Mouse (Mus musculus): ENCODE results near the gene Camkv. TPM values are rescaled to one million over a fixed set of nuclear protein-coding genes. Genes with fewer than 3 reads are reported as not detected.

The Camkv gene
- polyA plus RNA-seq, 1 experiment from 2014 or later, result 18.9 TPM

DNA sequence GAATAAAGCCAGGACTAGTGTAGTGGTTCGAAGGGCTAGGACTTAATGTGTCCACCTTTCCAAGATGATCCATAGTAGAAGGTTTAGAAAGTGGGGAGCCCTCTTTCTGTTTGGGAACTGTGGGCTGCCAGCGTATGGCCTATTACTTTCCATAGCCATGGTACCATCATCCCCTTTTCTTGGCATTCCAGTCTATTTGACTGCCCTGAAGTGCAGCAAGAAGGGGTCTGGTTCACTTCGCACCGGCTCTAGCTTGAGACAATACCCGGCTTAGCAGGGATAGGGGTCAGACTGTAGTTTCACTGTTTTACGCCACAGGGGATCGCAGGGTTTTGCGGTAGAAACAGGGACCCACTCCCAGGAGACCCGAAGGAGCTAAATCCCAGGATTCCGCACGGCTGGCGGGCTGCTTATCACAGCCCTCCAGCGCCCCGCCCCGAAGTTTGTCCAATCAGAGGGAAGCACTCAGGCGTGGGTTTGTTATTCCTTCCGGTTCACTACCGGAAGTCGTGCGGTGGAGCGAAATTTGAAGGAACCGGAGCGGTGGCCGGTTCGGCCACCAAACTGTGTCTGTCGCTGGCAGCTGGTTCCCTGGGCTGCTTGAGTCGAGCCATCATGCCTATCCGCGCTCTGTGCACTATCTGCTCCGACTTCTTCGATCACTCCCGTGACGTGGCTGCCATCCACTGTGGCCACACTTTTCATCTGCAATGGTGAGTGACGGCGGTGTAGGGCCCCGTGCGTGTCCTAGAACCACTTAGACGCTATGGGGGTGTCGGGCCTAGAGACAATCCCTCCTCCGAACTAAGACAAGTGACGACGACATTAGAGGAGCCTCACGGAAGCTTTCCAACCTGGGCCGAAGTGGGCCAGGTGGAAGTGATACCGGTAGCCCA lies 15.2 kb downstream of the Camkv start:
- no peaks in the 10 kb centered on the region for H3K27me3 ChIP-seq
- H3K9me3 ChIP-seq, result no peaks in the 10 kb centered on the region
- peak; percentile 97 for ATAC-seq
- WGBS, result 14% methylated on average over 45 of the region's 45 CpGs
- peak overlapping the region; percentile 85 for H3K27ac ChIP-seq
- peak overlapping the region; percentile 73 for H3K9ac ChIP-seq (replicated peaks)
- H3K4me2 ChIP-seq (replicated peaks), result peak overlapping the region; percentile 86
- peaks cover 16% of the 10 kb centered on the region for H3K4me1 ChIP-seq (replicated peaks)
- H3K36me3 ChIP-seq, result no peaks in the 10 kb centered on the region
- peak overlapping the region; percentile 64 for H3K4me3 ChIP-seq (replicated peaks)

DNA sequence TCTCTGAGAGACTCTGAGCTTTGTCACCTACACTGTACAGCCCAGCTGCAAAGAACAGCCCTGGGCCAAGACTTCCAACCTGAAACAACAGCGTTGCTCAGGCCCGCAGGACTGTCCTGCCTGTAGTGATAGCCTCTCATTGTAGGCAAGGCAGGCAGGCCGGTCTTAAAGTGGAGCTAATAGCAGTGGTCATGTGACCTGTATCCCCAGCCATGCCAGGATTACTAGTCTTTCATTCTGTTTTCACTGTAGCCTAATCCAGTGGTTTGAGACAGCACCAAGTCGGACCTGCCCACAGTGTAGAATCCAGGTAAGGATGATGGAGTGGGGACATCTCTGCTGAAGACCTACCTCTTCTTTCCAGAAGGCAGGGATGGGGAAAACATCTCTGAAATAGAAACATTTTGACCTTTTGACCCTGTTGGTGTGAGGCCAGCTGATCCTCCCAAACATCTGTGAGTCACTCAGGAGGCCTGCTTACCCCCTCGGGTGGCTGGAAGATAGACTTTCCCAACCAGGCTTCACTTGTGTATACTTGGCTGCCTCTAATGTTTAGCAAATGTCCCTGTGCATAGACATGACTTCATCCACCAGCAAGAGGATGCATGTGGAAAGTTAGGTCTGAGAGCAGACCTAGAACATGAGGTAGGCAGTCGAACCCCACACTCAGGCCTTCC lies 20.3 kb downstream of the Camkv start:
- Histone ChIP-seq H3K9ac (replicated peaks) (no peak overlapping the region), H3K4me1 (replicated peaks) (peaks cover 22% of the 10 kb centered on the region), H3K9me3 (no peaks in the 10 kb centered on the region), H3K36me3 (peaks cover 8% of the 10 kb centered on the region; the same call in 1 of the 2 replicates), H3K27ac (no peak overlapping the region), H3K4me2 (replicated peaks) (no peak overlapping the region), H3K27me3 (no peaks in the 10 kb centered on the region), H3K4me3 (replicated peaks) (no peak overlapping the region)
- no peak for ATAC-seq
- WGBS, result 83% methylated on average over 6 of the region's 6 CpGs

DNA sequence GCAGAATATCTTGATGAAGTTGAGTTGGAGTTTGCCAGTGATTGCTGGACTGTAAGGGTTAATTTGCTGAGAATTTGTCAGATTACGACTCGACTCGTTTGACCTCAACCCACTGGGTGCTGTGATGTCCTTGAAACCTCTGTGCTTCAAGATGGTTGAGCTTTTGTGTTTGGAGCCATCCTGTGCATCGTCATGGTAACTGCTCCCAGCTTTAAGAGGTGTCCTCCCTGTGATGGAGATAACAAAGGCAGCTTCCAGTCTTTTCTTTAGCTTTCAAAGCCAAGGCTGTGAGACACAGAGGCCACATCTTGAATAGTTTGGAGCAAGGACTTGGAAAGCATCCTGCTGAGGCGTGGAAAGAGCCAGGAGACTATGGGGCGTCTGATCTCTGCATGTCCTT lies 21.7 kb downstream of the Camkv start:
- Histone ChIP-seq H3K4me3 (replicated peaks) (no peak overlapping the region), H3K36me3 (peaks cover 9% of the 10 kb centered on the region; the same call in 1 of the 2 replicates), H3K4me1 (replicated peaks) (peaks cover 24% of the 10 kb centered on the region), H3K9me3 (no peaks in the 10 kb centered on the region), H3K27ac (no peak overlapping the region), H3K27me3 (no peaks in the 10 kb centered on the region), H3K4me2 (replicated peaks) (no peak overlapping the region), H3K9ac (replicated peaks) (no peak overlapping the region)
- ATAC-seq, result no peak
- 21% methylated on average over 6 of the region's 6 CpGs for WGBS

DNA sequence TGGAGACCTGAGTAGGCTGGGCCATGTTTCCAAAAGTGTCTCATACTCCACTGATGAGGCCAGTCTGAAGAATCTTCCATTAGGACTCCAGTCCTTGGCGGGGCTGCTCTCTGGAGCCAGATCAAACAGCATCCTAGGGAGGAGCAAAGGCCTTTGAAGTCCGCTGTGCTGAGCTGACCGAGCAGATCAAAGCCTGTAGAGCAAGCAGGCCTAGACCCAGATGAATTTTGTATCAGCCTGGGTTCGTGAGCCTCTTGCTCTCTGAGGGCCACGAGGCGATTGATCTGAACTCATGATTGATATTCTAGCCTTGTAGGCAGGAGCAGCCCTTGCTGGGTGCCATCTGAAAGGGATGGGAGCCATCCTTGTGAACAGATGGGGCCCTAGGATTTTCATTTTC lies 24.4 kb downstream of the Camkv start:
- Histone ChIP-seq H3K4me2 (replicated peaks) (no peak overlapping the region), H3K4me1 (replicated peaks) (peaks cover 26% of the 10 kb centered on the region), H3K27me3 (no peaks in the 10 kb centered on the region), H3K36me3 (peaks cover 11% of the 10 kb centered on the region; the same call in 1 of the 2 replicates), H3K4me3 (replicated peaks) (no peak overlapping the region), H3K27ac (peak overlapping the region; percentile 83; the same call in 1 of the 2 replicates), H3K9ac (replicated peaks) (no peak overlapping the region; the same call in 1 of the 2 replicates), H3K9me3 (no peaks in the 10 kb centered on the region)
- WGBS, result 56% methylated on average over 6 of the region's 6 CpGs
- ATAC-seq, result 0 out of 2 replicates have a peak, but pooled peaks have one; percentile 24

DNA sequence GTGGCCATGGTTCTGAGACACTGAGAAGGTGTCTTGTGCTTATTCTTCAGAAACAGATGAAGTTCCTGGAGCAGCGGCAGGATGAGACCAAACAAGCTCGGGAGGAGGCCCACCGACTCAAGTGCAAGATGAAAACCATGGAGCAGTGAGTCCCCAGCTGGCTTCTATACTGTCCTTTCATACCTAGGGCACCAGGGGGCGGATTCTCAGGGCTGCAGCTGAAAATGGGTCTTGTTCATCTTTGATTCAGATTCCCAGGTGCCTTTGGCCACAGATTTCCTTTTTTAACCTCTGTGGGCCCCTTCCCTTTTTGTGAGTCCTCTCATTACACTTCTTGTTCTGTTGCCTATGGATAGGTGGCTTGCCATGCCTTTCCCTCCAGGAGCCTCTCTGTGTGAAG lies 25.5 kb downstream of the Camkv start:
- H3K27me3 ChIP-seq, result no peaks in the 10 kb centered on the region
- H3K9ac ChIP-seq (replicated peaks), result peak overlapping the region; percentile 24; the same call in 1 of the 2 replicates
- 70% methylated on average over 4 of the region's 4 CpGs for WGBS
- no peak for ATAC-seq
- no peak overlapping the region for H3K4me3 ChIP-seq (replicated peaks)
- H3K4me2 ChIP-seq (replicated peaks), result peak overlapping the region; percentile 36
- H3K27ac ChIP-seq, result peak overlapping the region; percentile 83
- peaks cover 11% of the 10 kb centered on the region; the same call in 1 of the 2 replicates for H3K36me3 ChIP-seq
- H3K4me1 ChIP-seq (replicated peaks), result peaks cover 26% of the 10 kb centered on the region
- H3K9me3 ChIP-seq, result no peaks in the 10 kb centered on the region

DNA sequence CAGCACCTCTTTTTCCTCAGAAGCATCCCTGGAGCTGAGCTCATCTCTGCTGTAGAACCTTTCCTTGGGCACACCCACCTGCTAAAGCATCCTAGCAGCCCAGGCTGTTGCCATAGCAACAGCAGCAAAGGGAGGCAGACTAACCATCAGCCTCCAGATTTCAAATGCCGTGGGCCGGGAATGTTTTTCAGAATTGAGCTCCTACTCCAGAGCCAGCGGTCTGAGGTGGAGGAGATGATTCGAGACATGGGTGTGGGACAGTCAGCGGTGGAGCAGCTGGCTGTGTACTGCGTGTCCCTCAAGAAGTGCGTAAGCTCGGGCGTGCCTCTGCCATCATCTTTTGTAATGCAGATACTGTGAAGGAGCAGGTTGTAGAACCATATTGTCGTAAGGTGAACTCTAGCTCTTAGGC lies 25.9 kb downstream of the Camkv start:
- peak; percentile 59 for ATAC-seq

DNA sequence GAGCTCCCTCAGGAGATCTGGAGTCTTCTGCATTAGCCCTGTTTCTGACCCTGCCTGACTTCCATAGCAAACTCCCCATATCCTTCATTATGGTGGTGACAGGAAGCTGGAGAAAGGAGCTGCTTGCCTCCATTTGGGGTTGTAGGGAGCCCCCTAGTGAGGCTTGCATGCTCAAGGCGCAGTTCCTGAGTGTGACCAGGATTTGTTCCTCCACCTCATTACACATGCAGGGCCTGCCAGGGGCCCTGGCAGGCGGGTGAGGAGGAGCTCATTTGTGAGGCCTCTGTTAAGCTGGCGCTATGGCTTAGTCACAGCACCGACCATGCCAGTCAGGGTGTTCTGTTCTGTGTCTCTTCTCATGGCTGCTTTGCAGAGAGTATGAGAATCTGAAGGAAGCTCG lies 26.4 kb downstream of the Camkv start:
- H3K27ac ChIP-seq, result peak overlapping the region; percentile 83
- no peaks in the 10 kb centered on the region for H3K27me3 ChIP-seq
- WGBS, result 40% methylated on average over 5 of the region's 5 CpGs
- peak overlapping the region; percentile 36 for H3K4me2 ChIP-seq (replicated peaks)
- H3K4me1 ChIP-seq (replicated peaks), result peaks cover 26% of the 10 kb centered on the region
- 0 out of 2 replicates have a peak, but pooled peaks have one; percentile 21 for ATAC-seq
- H3K36me3 ChIP-seq, result peaks cover 11% of the 10 kb centered on the region; the same call in 1 of the 2 replicates
- no peaks in the 10 kb centered on the region for H3K9me3 ChIP-seq
- no peak overlapping the region for H3K4me3 ChIP-seq (replicated peaks)
- peak overlapping the region; percentile 24; the same call in 1 of the 2 replicates for H3K9ac ChIP-seq (replicated peaks)

More for the DNA sequence above, 25.9 kb downstream of the Camkv start:
- Histone ChIP-seq H3K36me3 (peaks cover 11% of the 10 kb centered on the region; the same call in 1 of the 2 replicates), H3K9ac (replicated peaks) (peak overlapping the region; percentile 24; the same call in 1 of the 2 replicates), H3K4me2 (replicated peaks) (peak overlapping the region; percentile 36), H3K27me3 (no peaks in the 10 kb centered on the region), H3K4me1 (replicated peaks) (peaks cover 26% of the 10 kb centered on the region), H3K9me3 (no peaks in the 10 kb centered on the region), H3K27ac (peak overlapping the region; percentile 83), H3K4me3 (replicated peaks) (no peak overlapping the region)
- WGBS, result 65% methylated on average over 10 of the region's 10 CpGs

DNA sequence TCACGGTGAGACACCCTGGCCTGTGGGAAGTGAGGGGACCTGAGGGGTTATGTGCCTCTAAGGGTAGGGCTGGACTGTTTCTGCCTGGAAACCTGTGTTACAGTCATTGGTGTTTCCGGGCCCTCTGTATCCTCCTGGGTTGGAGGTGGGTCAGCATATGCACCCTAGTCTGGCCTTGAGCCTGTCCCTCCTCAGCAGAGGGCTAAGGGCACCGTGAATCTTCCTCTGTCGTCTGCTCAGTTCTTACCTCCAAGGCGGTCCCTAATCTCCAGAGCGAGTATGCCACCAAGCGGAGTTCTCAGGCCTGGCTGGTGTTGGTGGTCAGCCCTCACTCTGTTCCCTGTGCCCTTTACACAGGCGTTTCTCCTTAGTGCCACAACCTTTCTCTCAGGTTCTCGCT lies 27.4 kb downstream of the Camkv start:
- H3K9ac ChIP-seq (replicated peaks), result no peak overlapping the region
- ATAC-seq, result no peak
- H3K36me3 ChIP-seq, result peaks cover 11% of the 10 kb centered on the region; the same call in 1 of the 2 replicates
- H3K9me3 ChIP-seq, result no peaks in the 10 kb centered on the region
- H3K27me3 ChIP-seq, result no peaks in the 10 kb centered on the region
- H3K4me1 ChIP-seq (replicated peaks), result peaks cover 23% of the 10 kb centered on the region
- H3K4me3 ChIP-seq (replicated peaks), result no peak overlapping the region
- 92% methylated on average over 9 of the region's 9 CpGs for WGBS
- H3K27ac ChIP-seq, result no peak overlapping the region
- no peak overlapping the region for H3K4me2 ChIP-seq (replicated peaks)

DNA sequence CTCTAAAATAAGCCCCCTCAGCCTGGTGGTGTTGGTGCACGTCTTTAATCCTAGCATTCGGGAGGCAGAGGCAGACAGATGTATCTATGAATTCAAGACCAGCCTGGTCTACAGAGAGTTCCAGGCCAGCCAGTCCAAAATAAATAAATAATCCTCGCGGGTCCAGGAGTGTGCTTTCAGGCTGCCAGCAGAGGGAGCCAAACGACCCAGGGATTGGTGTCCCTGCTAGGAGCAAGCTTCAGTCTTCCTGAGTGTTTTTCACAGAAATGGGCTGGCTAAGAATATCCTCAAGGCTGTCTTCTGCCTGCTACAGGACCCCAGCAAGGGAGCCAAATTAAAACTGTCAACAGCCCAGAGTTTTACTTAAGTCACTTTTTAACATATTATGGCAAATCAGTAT lies 28.2 kb downstream of the Camkv start:
- no peaks in the 10 kb centered on the region for H3K9me3 ChIP-seq

DNA sequence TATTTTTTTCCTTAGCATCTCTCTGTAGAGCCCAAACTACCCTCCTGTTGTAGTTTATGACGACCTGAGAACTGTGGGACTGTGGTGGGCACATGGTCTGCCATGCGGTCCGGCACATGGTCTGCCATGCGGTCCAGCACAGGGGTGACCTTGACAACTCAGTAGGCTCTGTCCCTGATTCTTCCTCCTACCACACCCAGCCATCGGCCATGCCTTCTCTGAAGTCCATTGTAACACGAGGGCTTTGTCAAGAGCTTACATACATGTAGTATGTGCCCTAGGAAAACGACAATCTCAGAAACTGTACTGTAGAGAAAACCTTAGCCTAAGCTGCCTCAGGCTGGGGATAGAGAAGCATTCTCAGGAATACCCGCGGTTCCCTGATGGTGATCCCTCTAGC lies 29.2 kb downstream of the Camkv start:
- Histone ChIP-seq H3K4me1 (replicated peaks) (peaks cover 23% of the 10 kb centered on the region), H3K4me3 (replicated peaks) (no peak overlapping the region), H3K4me2 (replicated peaks) (no peak overlapping the region), H3K27ac (no peak overlapping the region), H3K27me3 (no peaks in the 10 kb centered on the region), H3K9me3 (no peaks in the 10 kb centered on the region), H3K36me3 (peaks cover 17% of the 10 kb centered on the region), H3K9ac (replicated peaks) (no peak overlapping the region)
- no peak for ATAC-seq
- WGBS, result 93% methylated on average over 9 of the region's 9 CpGs

More for the DNA sequence above, 28.2 kb downstream of the Camkv start:
- ATAC-seq, result peak; percentile 49; the same call in 1 of the 2 replicates
- Histone ChIP-seq H3K36me3 (peaks cover 14% of the 10 kb centered on the region), H3K27me3 (no peaks in the 10 kb centered on the region), H3K4me1 (replicated peaks) (peaks cover 23% of the 10 kb centered on the region), H3K4me3 (replicated peaks) (no peak overlapping the region), H3K4me2 (replicated peaks) (no peak overlapping the region), H3K9ac (replicated peaks) (no peak overlapping the region), H3K27ac (no peak overlapping the region)
- 28% methylated on average over 5 of the region's 5 CpGs for WGBS

DNA sequence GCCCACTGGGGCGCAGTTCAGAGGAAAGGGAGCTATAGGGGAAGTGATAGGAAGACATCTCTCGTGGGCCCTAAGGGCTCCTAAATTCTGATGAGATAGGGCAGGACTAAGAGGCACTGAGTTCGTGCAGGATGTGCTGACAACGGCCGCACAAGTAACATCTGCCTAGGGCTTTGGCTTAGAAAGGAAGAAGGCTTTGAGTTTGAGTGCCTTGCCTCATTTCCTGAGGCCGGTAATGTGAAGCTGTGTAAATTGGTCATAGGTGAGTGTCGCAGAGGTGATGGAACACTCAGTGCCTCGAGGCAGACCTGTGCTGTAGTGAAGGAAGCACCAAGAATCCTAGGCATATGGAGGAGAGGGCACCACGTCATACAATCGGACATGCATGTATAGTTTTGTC lies 31.2 kb downstream of the Camkv start:
- peaks cover 25% of the 10 kb centered on the region for H3K36me3 ChIP-seq
- no peaks in the 10 kb centered on the region for H3K9me3 ChIP-seq
- H3K9ac ChIP-seq (replicated peaks), result no peak overlapping the region
- ATAC-seq, result no peak
- no peaks in the 10 kb centered on the region for H3K27me3 ChIP-seq
- H3K27ac ChIP-seq, result no peak overlapping the region
- H3K4me3 ChIP-seq (replicated peaks), result no peak overlapping the region
- H3K4me1 ChIP-seq (replicated peaks), result peaks cover 7% of the 10 kb centered on the region
- no peak overlapping the region for H3K4me2 ChIP-seq (replicated peaks)
- WGBS, result 93% methylated on average over 10 of the region's 10 CpGs

DNA sequence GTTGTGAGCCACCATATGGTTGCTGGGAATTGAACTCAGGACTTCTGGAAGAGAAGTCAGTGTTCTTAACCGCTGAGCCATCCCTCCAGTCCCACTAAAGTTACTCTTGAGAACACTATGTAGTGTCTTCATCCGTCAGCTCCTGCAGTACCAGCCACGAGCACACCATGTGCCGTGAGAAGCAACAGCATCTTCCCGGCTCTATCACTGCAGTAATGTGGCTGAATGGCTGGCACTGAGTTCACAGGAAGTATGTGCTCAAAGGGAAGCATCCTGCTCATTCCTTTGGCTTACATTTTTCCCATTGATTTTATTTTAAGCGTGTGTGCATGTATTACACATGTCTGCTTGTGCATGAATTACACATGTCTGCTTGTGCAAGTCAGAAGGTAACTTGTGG lies 32.0 kb downstream of the Camkv start:
- ATAC-seq, result no peak
- H3K9me3 ChIP-seq, result no peaks in the 10 kb centered on the region
- H3K27me3 ChIP-seq, result no peaks in the 10 kb centered on the region
- no peak overlapping the region for H3K4me2 ChIP-seq (replicated peaks)
- no peak overlapping the region for H3K27ac ChIP-seq
- H3K36me3 ChIP-seq, result peaks cover 22% of the 10 kb centered on the region
- WGBS, result 87% methylated on average over 6 of the region's 6 CpGs
- H3K4me3 ChIP-seq (replicated peaks), result no peak overlapping the region
- H3K9ac ChIP-seq (replicated peaks), result no peak overlapping the region
- no peaks in the 10 kb centered on the region for H3K4me1 ChIP-seq (replicated peaks)

Data from midbrain, embryonic 13.5 days (tissue).